Comparison of ENCODE assay signal across 27 mouse cellular contexts in genomic region chr13:34174025-34174424, GRCm38 (mm10). TPM values are rescaled to one million over a fixed set of nuclear protein-coding genes. Genes with fewer than 3 reads are reported as not detected.
"Had no signal": no experiment of that assay in that cellular context is flagged by ENCODE, and none has a peak within 500 bp of the region (broad histone marks: within the 10 kb centered on the region; RNA-seq: fewer than 3 reads in every experiment).

No protein-coding gene starts in this region.

- H3K4me3 ChIP-seq: embryonic facial prominence, embryonic 10.5 days; embryonic facial prominence, embryonic 12.5 days; embryonic facial prominence, embryonic 13.5 days; embryonic facial prominence, embryonic 15.5 days; erythroblast, embryonic 14.5 days; forebrain, embryonic 10.5 days; forebrain, embryonic 12.5 days; forebrain, embryonic 13.5 days; forebrain, embryonic 15.5 days; gastrocnemius, adult 2 months; heart, adult 2 months; heart, embryonic 10.5 days had no signal

- H3K4me1 ChIP-seq: embryonic facial prominence, embryonic 10.5 days; embryonic facial prominence, embryonic 12.5 days; embryonic facial prominence, embryonic 13.5 days; embryonic facial prominence, embryonic 15.5 days; forebrain, embryonic 10.5 days; forebrain, embryonic 12.5 days; forebrain, embryonic 13.5 days; forebrain, embryonic 15.5 days; heart, embryonic 10.5 days had no signal

- H3K4me2 ChIP-seq: embryonic facial prominence, embryonic 12.5 days; embryonic facial prominence, embryonic 13.5 days; embryonic facial prominence, embryonic 15.5 days; forebrain, embryonic 12.5 days; forebrain, embryonic 13.5 days; forebrain, embryonic 15.5 days had no signal

- H3K27me3 ChIP-seq: embryonic facial prominence, embryonic 12.5 days; embryonic facial prominence, embryonic 13.5 days; embryonic facial prominence, embryonic 15.5 days; forebrain, embryonic 12.5 days; forebrain, embryonic 13.5 days; forebrain, embryonic 15.5 days had no signal

- H3K9me3 ChIP-seq: embryonic facial prominence, embryonic 10.5 days; embryonic facial prominence, embryonic 12.5 days; embryonic facial prominence, embryonic 13.5 days; embryonic facial prominence, embryonic 15.5 days; forebrain, embryonic 10.5 days; forebrain, embryonic 12.5 days; forebrain, embryonic 13.5 days; forebrain, embryonic 15.5 days; heart, embryonic 10.5 days had no signal

- DNase-seq: cerebellum, adult 9-11 months; cerebellum, postnatal 10 days; cerebellum, postnatal 14 days; cerebellum, postnatal 25 days; cerebellum, postnatal 36 days; embryo, embryonic 11 days; forebrain, postnatal 0 days; gastrocnemius, adult 2 months; gastrocnemius, postnatal 10 days; gastrocnemius, postnatal 14 days; gastrocnemius, postnatal 25 days; gastrocnemius, postnatal 36 days; heart, adult 11 months; heart, adult 18-20 months; heart, adult 2 months had no signal

- H3K9ac ChIP-seq: embryonic facial prominence, embryonic 12.5 days; embryonic facial prominence, embryonic 13.5 days; embryonic facial prominence, embryonic 15.5 days; forebrain, embryonic 12.5 days; forebrain, embryonic 13.5 days; forebrain, embryonic 15.5 days; forebrain, postnatal 0 days had no signal

- H3K27ac ChIP-seq: embryonic facial prominence, embryonic 10.5 days; embryonic facial prominence, embryonic 12.5 days; embryonic facial prominence, embryonic 13.5 days; embryonic facial prominence, embryonic 15.5 days; forebrain, embryonic 10.5 days; forebrain, embryonic 12.5 days; forebrain, embryonic 13.5 days; forebrain, embryonic 15.5 days; gastrocnemius, adult 2 months; heart, adult 2 months; heart, embryonic 10.5 days had no signal

RNA-seq across cellular contexts. Expression of gene Tubb2b, which starts 43.8 kb away (rescaled TPM):
- total RNA-seq: common myeloid progenitor, adult 5-6 weeks; granulocyte monocyte progenitor cell, adult 5-6 weeks had no signal
